Mouse (Mus musculus) megakaryocyte, embryonic 14.5 days (primary cell): ENCODE data around the gene Pygm.

Experiments
- FLI1 ChIP-seq: IDR thresholded peaks from 2 replicates; pipeline ENCODE4 v1.6.1; 2012; ENCODE audit warnings: low read length, inconsistent platforms, mixed read lengths
- GATA1 ChIP-seq: IDR thresholded peaks from 3 replicates; pipeline ENCODE4 v1.6.1; 2012; ENCODE audit warnings: mixed read lengths, low read length, inconsistent platforms, borderline replicate concordance

GRCm38 (mm10) chr19:6388006-6388405 is 3.8 kb downstream of the Pygm start:
- TF ChIP-seq GATA1 (no peak), FLI1 (no peak)
